Mouse (Mus musculus) testis, adult 2 months (tissue): ENCODE data around the gene Cat.

Experiments used
- CTCF ChIP-seq: fragments of 200-500 bp; IDR thresholded peaks from 2 replicates; pipeline ENCODE4 v1.5.1; 2012; ENCODE audit warnings: low read depth, mild to moderate bottlenecking, inconsistent platforms, low read length, moderate library complexity; ENCODE audit not compliant: control insufficient read depth, insufficient read depth, insufficient replicate concordance
- POLR2A ChIP-seq: fragments of 200-500 bp; IDR thresholded peaks from 2 replicates; pipeline ENCODE4 v1.6.1; 2012; ENCODE audit warnings: low read depth, mild to moderate bottlenecking, inconsistent platforms, low read length, moderate library complexity; ENCODE audit not compliant: control insufficient read depth

DNA sequence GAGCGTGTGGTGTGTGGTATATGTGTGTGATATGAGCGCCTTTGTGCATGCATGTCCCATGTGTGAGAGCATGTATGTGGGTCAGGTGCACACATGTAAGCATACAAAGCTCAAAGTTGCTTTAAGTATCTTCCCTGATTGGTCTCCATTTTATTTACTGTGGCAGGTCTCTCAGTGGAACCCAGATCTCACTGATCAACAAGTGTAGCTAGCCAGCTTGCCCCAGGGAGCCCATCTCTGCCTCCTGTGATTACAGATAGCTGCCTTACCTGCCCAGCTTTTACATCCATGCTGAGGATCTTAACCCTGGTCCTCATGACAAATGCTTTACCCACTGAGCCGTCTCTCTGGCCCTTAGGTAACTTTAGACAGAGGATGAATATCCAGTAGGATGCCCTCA is 6.6 kb downstream of the Cat start:
- TF ChIP-seq CTCF (no peak), POLR2A (no peak)
